Mouse (Mus musculus) E14TG2a.4 (cell line): ENCODE results near the gene Gas2l3.

Experiments used
- H3K27me3 ChIP-seq: 2 replicates; pipeline ENCODE4 v1.6.1; 2014; ENCODE audit warnings: low read length, control low read depth; ENCODE audit not compliant: insufficient read depth
- H3K36me3 ChIP-seq: 2 replicates; pipeline ENCODE4 v1.6.1; 2014; ENCODE audit warnings: low read length, control low read depth; ENCODE audit not compliant: insufficient read depth
- H3K4me1 ChIP-seq: replicated peaks from 2 replicates; pipeline ENCODE4 v1.6.1; 2014; ENCODE audit warnings: low read depth, low read length, control low read depth
- H3K4me3 ChIP-seq: replicated peaks from 2 replicates; pipeline ENCODE4 v1.5.1; 2014; ENCODE audit warnings: mild to moderate bottlenecking, low read length
- H3K9me3 ChIP-seq: 2 replicates; pipeline ENCODE4 v1.6.1; 2014; ENCODE audit warnings: low read length, control low read depth
- CTCF ChIP-seq: conservative IDR thresholded peaks from 2 replicates; pipeline ENCODE4 v1.5.1; 2014; ENCODE audit warnings: low read length
- NANOG ChIP-seq: IDR thresholded peaks from 2 replicates; pipeline ENCODE4 v1.6.1; 2014; ENCODE audit warnings: borderline replicate concordance, low read length, mixed read lengths
- POU5F1 ChIP-seq: IDR thresholded peaks from 2 replicates; pipeline ENCODE4 v1.6.1; 2014; ENCODE audit warnings: low read length, borderline replicate concordance

The Gas2l3 gene

DNA sequence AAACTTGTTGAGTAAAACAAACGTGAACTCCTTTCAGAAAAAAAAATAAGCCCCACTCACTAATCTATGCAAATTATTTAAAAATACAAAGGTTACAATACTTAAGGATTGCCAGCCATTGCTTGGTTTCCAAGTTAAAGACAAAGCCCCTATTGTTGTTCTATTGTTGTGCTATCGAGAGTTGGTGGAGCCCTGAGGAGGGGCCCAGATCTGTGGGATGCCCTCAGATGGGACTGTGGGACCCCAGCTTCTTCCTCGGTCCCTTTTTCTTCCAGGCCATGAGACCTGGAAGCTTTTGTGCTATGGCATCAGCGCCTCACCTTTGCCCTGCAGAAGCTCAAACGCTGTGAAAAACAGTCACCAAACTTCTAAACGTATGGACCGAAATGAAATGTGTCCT, 37.9 kb upstream of the Gas2l3 start:
- H3K4me3 ChIP-seq: no peak overlapping the region
- H3K36me3 ChIP-seq: no peaks in the 10 kb centered on the region
- no peak for TF ChIP-seq POU5F1
- TF ChIP-seq NANOG: peak; percentile 31; the same call in 1 of the 2 replicates
- peaks cover 14% of the 10 kb centered on the region for H3K4me1 ChIP-seq
- peaks cover 4% of the 10 kb centered on the region; the same call in 1 of the 2 replicates for H3K9me3 ChIP-seq
- H3K27me3 ChIP-seq: no peaks in the 10 kb centered on the region

DNA sequence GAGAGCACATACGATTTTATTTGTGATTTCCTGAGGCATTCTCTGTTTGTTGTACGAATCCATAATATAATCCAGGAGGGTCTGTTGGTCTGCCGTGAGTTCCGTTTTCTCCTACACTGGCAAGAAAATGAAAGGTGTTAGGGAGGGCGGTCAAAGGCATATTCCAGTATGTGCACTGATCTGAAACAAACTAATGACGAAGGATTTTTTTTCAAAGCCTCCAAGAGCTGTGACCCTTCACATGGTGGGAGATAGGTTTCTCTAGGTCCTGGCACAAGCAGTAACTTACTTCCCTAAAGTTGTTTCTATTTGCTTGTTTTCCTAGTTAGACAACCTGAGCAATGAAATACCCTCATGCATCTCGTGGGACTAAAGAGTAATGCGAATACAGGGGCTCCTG, 35.0 kb upstream of the Gas2l3 start:
- no peaks in the 10 kb centered on the region for H3K36me3 ChIP-seq
- no peaks in the 10 kb centered on the region for H3K27me3 ChIP-seq
- peaks cover 4% of the 10 kb centered on the region; the same call in 1 of the 2 replicates for H3K9me3 ChIP-seq
- H3K4me3 ChIP-seq: no peak overlapping the region
- TF ChIP-seq POU5F1 (no peak), CTCF (no peak), NANOG (no peak)
- peaks cover 10% of the 10 kb centered on the region for H3K4me1 ChIP-seq

DNA sequence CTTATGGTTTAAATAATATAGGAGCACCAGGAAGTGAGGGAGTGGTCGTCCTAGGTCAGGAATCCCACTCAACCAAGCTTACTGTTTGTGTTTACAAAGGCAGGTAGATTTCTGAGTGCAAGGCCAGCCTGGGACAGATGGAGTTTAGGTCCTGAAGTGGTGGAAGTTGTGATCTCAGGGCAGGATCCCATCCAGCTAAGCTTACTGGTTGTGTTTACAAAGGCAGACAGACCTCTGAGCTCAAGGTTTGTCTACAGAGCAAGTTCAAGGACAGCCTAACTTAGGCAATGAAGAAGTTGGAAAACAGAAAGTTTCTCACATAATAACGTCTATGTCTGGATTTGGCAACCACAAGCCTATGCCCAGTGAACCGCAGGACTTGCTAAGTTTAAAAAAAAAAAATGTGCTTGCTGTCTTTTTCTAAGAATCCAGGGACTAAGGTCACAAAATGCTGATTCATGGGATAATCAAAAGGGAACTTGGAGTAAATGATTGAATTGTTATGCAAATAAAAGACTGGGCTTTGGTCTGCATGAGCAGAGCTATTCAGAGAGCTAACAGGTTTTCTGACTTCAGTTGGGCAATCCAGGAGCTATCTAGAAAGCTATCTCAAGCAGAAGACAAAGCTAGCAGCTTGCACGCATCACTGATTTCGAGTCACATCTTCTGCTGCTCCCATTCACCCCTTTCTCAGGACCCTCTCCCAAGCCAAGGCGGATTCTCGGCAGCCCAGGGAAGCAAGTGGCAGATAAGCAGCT, 27.0 kb upstream of the Gas2l3 start:
- H3K9me3 ChIP-seq: peaks cover 20% of the 10 kb centered on the region

DNA sequence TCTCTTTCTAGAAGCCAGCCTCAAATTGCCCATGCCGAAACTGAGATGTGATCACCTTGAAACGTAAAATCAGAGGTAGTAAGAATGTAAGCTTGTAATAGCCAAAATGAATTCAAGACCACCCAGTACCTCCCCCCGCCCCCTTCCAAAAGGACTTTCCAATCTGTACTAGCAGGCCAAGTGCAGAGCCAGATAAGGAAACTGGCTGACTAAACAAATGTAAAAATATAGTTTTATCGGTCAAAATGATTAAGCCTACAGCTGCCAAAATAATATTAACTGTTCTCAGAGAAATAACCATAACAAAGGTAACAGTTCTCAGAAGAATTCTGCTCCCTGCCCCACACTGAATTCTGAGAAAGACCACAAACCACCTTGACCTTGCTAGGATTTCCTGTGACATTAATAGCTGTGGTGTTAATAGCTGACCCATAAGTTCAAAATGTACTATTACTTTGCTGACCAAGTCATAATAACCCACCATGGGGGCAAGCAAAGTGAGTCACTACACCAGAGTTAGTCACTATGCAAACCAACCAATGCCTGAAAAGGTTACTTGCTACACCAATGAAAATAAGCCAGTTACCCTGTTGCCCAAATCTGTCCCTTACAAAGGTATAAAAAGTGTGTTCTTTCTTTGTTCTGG, 21.1 kb upstream of the Gas2l3 start:
- Histone ChIP-seq H3K27me3 (no peaks in the 10 kb centered on the region), H3K9me3 (peaks cover 7% of the 10 kb centered on the region), H3K4me3 (no peak overlapping the region), H3K36me3 (peaks cover 2% of the 10 kb centered on the region; the same call in 1 of the 2 replicates), H3K4me1 (peaks cover 8% of the 10 kb centered on the region; the same call in 1 of the 2 replicates)
- TF ChIP-seq POU5F1: no peak
- TF ChIP-seq NANOG: no peak
- no peak for TF ChIP-seq CTCF

More for the DNA sequence above, 27.0 kb upstream of the Gas2l3 start:
- no peaks in the 10 kb centered on the region for H3K27me3 ChIP-seq
- H3K4me1 ChIP-seq: peaks cover 14% of the 10 kb centered on the region
- H3K4me3 ChIP-seq: no peak overlapping the region
- peaks cover 4% of the 10 kb centered on the region; the same call in 1 of the 2 replicates for H3K36me3 ChIP-seq
- peak; percentile 69; the same call in 1 of the 2 replicates for TF ChIP-seq NANOG
- TF ChIP-seq CTCF: no peak
- TF ChIP-seq POU5F1: peak; percentile 71; the same call in 1 of the 2 replicates

DNA sequence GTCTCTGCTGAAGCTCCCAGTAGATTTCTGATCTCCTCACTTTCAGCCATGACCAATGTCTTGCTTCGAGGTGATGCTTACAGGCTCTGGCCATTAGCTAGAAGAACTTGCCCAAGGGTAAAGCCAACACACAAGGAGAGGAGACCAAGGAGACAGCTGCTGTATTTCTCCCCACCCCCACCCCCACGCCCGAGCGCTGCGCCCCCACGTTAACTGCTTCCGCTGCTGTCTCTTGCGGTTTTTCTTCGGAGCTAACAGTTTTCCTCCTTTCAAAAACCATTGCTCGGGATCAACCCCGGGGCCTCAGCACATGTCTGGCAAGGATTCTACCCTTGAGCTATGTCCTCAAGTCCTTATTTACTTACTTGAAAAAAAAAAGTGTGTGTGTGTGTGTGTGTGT, 19.1 kb upstream of the Gas2l3 start:
- TF ChIP-seq CTCF (no peak), NANOG (no peak), POU5F1 (no peak)
- H3K9me3 ChIP-seq: no peaks in the 10 kb centered on the region

DNA sequence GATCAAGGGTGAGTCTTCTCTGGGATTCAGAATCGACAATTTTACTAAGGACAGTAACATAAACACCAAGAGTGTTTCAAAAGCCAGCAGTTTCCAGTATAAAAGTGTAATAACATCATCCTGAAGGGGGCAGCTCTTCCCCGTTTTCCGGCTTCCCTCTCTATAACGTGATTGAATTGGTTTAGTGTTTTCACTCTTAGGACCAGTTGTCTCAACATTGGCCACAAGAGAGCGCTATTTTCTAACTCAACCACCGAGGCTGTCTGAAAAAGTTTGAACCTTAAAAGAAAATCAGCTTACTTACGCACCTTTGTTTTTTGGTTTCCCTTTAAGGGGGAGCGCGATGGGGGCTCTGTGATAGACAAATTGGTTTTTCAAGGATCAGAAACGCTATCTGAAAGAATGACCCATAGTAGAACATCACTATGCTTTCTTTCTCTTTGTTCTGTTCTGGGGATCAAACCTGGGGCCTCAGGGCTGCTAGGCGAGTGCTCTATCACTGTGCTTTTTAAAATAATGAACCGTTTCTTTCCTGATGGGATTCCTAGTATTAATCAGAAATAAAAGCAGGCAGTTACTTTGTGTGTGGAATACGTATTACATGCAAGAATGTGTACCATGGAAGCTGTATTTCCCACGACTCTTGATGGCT, 18.2 kb upstream of the Gas2l3 start:
- TF ChIP-seq NANOG (no peak), CTCF (peak; percentile 62)
- no peak overlapping the region for H3K4me3 ChIP-seq
- peaks cover 8% of the 10 kb centered on the region; the same call in 1 of the 2 replicates for H3K4me1 ChIP-seq
- H3K9me3 ChIP-seq: no peaks in the 10 kb centered on the region
- H3K36me3 ChIP-seq: no peaks in the 10 kb centered on the region
- H3K27me3 ChIP-seq: no peaks in the 10 kb centered on the region

More for the DNA sequence above, 19.1 kb upstream of the Gas2l3 start:
- Histone ChIP-seq H3K27me3 (no peaks in the 10 kb centered on the region), H3K4me3 (no peak overlapping the region), H3K36me3 (no peaks in the 10 kb centered on the region), H3K4me1 (peaks cover 8% of the 10 kb centered on the region; the same call in 1 of the 2 replicates)

DNA sequence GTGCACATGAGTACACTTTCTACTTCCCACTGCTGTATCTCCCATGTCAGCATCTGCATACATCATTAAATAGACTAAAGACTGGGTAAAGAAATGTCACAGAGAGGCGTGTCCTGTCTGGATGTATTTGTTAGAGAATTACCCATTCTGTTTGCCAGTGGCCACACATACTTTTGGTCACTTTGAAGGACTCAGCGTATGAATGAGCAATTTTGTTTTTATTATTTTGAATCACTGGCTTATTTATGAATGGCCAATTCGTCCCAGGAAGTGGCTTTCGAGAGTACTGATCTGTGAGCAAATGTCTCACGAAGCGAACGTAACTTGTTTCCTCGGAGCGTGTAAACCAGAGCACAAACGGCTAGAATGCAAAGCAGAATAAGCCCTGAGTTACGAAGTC, 17.2 kb upstream of the Gas2l3 start:
- Histone ChIP-seq H3K4me1 (peaks cover 8% of the 10 kb centered on the region; the same call in 1 of the 2 replicates), H3K4me3 (no peak overlapping the region), H3K9me3 (no peaks in the 10 kb centered on the region), H3K27me3 (no peaks in the 10 kb centered on the region), H3K36me3 (no peaks in the 10 kb centered on the region)
- TF ChIP-seq NANOG (no peak), POU5F1 (no peak), CTCF (no peak)

DNA sequence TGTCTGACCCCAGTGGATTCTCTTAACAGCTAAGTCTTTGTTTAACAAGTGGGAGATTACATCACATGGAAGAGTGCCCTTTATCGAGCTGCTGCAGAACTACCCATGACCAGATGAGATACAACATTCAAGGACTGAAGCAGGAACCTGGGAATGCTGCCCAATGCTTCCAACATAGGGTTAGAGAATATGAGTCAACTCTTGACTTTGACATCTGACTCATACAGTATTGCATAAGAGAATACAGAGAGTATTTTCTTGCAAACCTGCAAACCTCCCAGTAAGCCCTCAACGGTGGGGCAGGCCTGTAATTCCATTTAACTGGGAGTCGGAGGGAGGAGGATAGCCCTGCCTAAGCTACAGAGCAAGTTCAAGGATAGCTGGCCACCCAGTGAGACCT, 15.0 kb upstream of the Gas2l3 start:
- Histone ChIP-seq H3K4me1 (peaks cover 20% of the 10 kb centered on the region), H3K4me3 (no peak overlapping the region)

More for the DNA sequence above, 15.0 kb upstream of the Gas2l3 start:
- Histone ChIP-seq H3K9me3 (no peaks in the 10 kb centered on the region), H3K36me3 (no peaks in the 10 kb centered on the region), H3K27me3 (no peaks in the 10 kb centered on the region)
- TF ChIP-seq POU5F1 (no peak), NANOG (no peak)
